Mouse (Mus musculus) NIH3T3 (cell line): ENCODE results near the gene Gzmd.

Experiments
- DNase-seq: peaks from one replicate; pipeline ENCODE4 v3.0.0-alpha.2; 2012; ENCODE audit warnings: low read depth

Gzmd gene

DNA sequence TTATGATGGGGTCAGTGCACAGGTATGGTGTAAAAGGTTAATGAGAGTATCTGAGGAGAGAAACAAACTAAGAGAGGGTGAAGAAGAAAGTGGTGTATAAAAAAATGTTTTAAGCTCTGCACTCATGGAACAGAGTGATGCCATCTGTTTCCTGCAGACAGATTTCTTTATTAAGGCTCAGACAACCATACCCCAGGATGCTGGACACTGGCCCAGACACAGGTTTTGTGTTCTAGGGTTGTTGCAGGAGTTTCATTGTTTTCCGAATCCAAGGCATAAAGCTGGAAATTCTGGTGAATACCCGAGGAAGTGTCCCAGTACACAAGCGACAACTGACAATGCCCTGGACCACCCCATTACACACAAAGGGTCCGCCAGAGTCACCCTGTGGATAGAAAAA, 50.4 kb downstream of the Gzmd start:
- no peak for DNase-seq
